Mouse (Mus musculus) mesoderm, embryonic 11.5 days (tissue): ENCODE results near the gene Hist1h2ap.
"Not testable (repeated sequence)": the region's sequence is repeated elsewhere in the genome, so short reads cannot be mapped to it uniquely, and the experiment has no call there.

Experiments
- DNase-seq: peaks from one replicate; pipeline ENCODE4 v3.0.0-alpha.2; 2012; ENCODE audit warnings: low read depth, low spot score

Hist1h2ap gene

DNA sequence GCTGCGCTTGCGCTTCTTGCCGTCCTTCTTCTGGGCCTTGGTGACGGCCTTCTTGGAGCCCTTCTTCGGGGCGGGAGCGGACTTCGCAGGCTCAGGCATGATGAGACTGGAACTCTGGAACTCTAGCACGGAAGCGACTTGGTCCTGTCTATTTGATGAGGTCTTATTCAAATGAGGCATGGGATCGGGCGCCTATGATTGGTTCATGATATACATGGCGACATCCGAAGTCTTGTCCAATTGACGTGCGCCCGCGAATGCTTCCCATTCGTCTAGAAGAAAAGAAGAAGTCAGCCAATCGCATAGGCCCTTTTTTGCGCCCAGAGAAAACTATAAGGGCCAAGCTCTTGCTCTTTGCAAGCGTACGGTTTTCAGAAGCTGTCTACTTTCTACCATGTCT lies 23.2 kb downstream of the Hist1h2ap start, which contains the start of the genes Hist1h2bq and Hist1h2ao:
Hist1h2bq (minus strand) TSS at position 125 of the 400 bp plus-strand sequence.
Hist1h2ao (plus strand) TSS at position 393 of the 400 bp plus-strand sequence.
- not testable (repeated sequence) for DNase-seq

DNA sequence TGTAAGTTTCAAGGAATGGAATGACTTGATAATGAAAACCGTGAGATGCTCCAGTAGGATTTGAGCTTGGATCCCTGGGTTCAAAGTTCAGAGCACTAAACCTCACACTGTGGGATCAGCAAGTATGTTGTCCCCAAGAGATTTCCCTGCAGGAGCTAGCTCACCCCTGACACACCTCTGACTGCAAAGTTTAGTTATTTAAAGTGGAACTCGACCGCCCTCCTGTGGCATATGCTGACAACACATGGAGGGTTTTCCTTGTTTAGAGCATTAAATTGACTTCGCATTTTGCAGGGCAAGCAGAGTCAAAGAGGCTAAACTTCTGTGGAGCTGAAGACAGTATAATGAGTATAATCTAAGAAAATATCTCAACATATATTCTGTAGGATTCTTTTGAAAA lies 30.2 kb downstream of the Hist1h2ap start:
- not testable (repeated sequence) for DNase-seq

GRCm38 (mm10) chr13:21797163-21797562 lies 36.1 kb downstream of the Hist1h2ap start:
- DNase-seq: not testable (repeated sequence)

GRCm38 (mm10) chr13:21795584-21795983 lies 37.7 kb downstream of the Hist1h2ap start:
- no peak for DNase-seq

GRCm38 (mm10) chr13:21790601-21791283 lies 42.6 kb downstream of the Hist1h2ap start:
- DNase-seq: no peak

- DNase-seq: no peak
Observed at GRCm38 (mm10) chr13:21789925-21790324, 43.4 kb downstream of the Hist1h2ap start.

DNA sequence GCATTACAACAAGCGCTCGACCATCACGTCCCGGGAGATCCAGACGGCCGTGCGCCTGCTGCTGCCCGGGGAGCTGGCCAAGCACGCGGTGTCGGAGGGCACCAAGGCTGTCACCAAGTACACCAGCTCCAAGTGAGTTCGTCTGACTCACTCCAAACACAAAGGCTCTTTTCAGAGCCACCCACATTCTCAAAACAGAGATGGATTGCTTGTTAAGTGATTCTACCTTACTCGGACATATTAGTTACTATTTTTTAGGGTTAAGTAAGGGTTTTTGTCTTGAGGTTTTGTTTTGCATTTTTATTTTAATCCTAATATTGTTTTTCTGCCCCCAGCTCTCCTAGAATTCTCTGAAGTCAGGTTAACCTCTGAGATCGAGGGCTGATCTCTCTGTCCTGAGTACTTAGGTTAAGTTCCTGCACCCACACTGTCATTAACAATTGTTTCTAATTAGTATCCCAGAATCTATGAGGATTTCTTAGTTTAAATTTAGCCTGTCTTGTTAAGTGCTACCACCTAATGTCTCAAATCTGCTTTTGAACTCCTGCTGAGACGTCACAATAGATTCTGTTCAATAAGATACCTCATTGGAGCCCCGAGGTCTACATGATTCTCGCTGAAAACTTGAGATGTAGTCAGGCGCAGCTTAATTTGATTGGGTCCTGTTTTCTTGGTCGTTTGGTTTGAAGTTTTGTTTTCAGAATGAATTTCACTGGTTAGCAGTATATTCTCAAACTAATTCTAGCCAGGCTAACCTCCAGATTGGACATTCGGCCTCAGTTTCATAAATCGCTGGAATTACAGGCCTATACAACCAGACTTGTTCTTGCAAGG lies 45.3 kb downstream of the Hist1h2ap start:
- DNase-seq: no peak

GRCm38 (mm10) chr13:21786899-21787629 lies 46.2 kb downstream of the Hist1h2ap start, which contains the start of the genes Hist1h2an and Hist1h2bp:
Hist1h2an (minus strand) TSS chr13:21787218.
Hist1h2bp (plus strand) TSS chr13:21787461.
- DNase-seq: peak; percentile 96

- no peak for DNase-seq
Observed at GRCm38 (mm10) chr13:21786189-21786898, 47.0 kb downstream of the Hist1h2ap start.

GRCm38 (mm10) chr13:21784311-21784710 lies 49.0 kb downstream of the Hist1h2ap start:
- DNase-seq: no peak

GRCm38 (mm10) chr13:21783734-21784161 lies 49.6 kb downstream of the Hist1h2ap start:
- DNase-seq: no peak

DNA sequence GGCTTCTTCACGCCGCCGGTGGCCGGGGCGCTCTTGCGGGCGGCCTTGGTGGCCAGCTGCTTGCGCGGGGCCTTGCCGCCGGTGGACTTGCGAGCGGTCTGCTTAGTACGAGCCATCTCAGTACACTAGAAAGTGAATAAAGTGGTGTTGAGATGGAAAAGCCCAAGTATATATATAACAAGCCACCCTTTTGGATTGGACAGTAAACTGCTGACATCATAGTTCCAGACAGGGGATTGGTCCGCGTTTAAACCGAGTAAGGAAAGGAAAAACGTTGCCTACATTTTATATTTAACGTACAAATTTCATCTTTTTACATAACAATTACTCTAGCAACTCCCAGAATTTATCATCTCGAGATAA lies 50.1 kb downstream of the Hist1h2ap start, which contains the start of gene Hist1h3i:
Hist1h3i (minus strand) TSS at position 116 of the 363 bp plus-strand sequence.
- DNase-seq: peak; percentile 90
